Mouse (Mus musculus) liver, adult 2 months (tissue): ENCODE data around the gene Cmc4. TPM values are rescaled to one million over a fixed set of nuclear protein-coding genes. Genes with fewer than 3 reads are reported as not detected.

Source experiments
- DNase-seq: peaks from one replicate; pipeline ENCODE4 v3.0.0-alpha.2; 2011; ENCODE audit warnings: low read depth, low spot score; ENCODE audit errors: extremely low read depth
- H3K27ac ChIP-seq: fragments of 200-500 bp; replicated peaks from 2 replicates; pipeline ENCODE4 v1.5.1; 2012; ENCODE audit warnings: low read depth, mild to moderate bottlenecking, control low read depth, inconsistent platforms, low read length; ENCODE audit not compliant: insufficient read depth
- H3K27me3 ChIP-seq: fragments of 200-500 bp; 2 replicates; pipeline ENCODE4 v1.6.1; 2012; ENCODE audit warnings: mild to moderate bottlenecking, moderate library complexity, low read length, inconsistent platforms; ENCODE audit not compliant: control insufficient read depth, insufficient read depth
- H3K36me3 ChIP-seq: fragments of 200-500 bp; 2 replicates; pipeline ENCODE4 v1.6.1; 2012; ENCODE audit warnings: low read length, inconsistent platforms; ENCODE audit not compliant: control insufficient read depth, insufficient read depth
- H3K4me1 ChIP-seq: fragments of 200-500 bp; 2 replicates; pipeline ENCODE4 v1.6.1; 2011; ENCODE audit warnings: low read length; ENCODE audit not compliant: control insufficient read depth, insufficient read depth
- H3K4me3 ChIP-seq: fragments of 200-500 bp; 2 replicates; pipeline ENCODE4 v1.5.1; 2011; ENCODE audit warnings: low read depth, mild to moderate bottlenecking, control low read depth, low read length, moderate library complexity; ENCODE audit not compliant: insufficient read depth
- H3K79me2 ChIP-seq: fragments of 200-500 bp; 2 replicates; pipeline ENCODE4 v1.6.1; 2012; ENCODE audit warnings: inconsistent platforms, mild to moderate bottlenecking, low read length, moderate library complexity; ENCODE audit not compliant: control insufficient read depth, insufficient read depth
- H3K9ac ChIP-seq: fragments of 200-500 bp; 2 replicates; pipeline ENCODE4 v1.6.1; 2012; ENCODE audit warnings: low read depth, mild to moderate bottlenecking, control low read depth, inconsistent platforms, low read length
- CTCF ChIP-seq: fragments of 200-500 bp; IDR thresholded peaks from 2 replicates; pipeline ENCODE4 v1.5.1; 2011; ENCODE audit warnings: low read depth, low read length, control low read depth
- POLR2A ChIP-seq: fragments of 200-500 bp; IDR thresholded peaks from 2 replicates; pipeline ENCODE4 v1.6.1; 2011; ENCODE audit warnings: low read length, control low read depth; ENCODE audit not compliant: insufficient read depth; ENCODE audit errors: extremely low read depth
- WGBS: fragments of 180-500 bp; shearing (Covaris S2); methylation state at CpG from one replicate; pipeline ENCODE4 v1.1.7; 2018; 5-methylcytosine and 5-hydroxymethylcytosine counted together
- polyA plus RNA-seq: library from polyadenylated mRNA; depleted of rRNA; stranded (reverse); fragments of >200 nt; gene quantifications from 2 replicates; pipeline ENCODE4 v1.2.3, GENCODE M21; 2012; rRNA removed
- total RNA-seq: library from RNA; depleted of rRNA; stranded (reverse); fragments of >200 nt; gene quantifications from 2 replicates; pipeline ENCODE4 v1.2.3, GENCODE M21; 2014; rRNA removed

Cmc4 gene
- total RNA-seq (4.6 and 5.0 TPM in 2 replicates), polyA plus RNA-seq (2.2 and 2.9 TPM in 2 replicates)

GRCm38 (mm10) chrX:75415936-75416785, at the start of gene Cmc4, which contains the start of the genes Mtcp1 and Brcc3:
TSS of gene Cmc4 (minus strand) at chrX:75416584.
TSS of gene Mtcp1 (minus strand) at chrX:75416588.
TSS of gene Brcc3 (plus strand) at chrX:75416628.
- H3K27ac ChIP-seq: peak within 1 kb of the TSS; percentile 75
- peak within 1 kb of the TSS; percentile 84 for H3K4me3 ChIP-seq
- H3K4me1 ChIP-seq: no peaks in the 10 kb centered on the region; the same call in 1 of the 2 replicates
- no peaks in the 10 kb centered on the region; the same call in 1 of the 2 replicates for H3K79me2 ChIP-seq
- peak; percentile 85 for TF ChIP-seq POLR2A
- no peak for TF ChIP-seq CTCF
- H3K36me3 ChIP-seq: no peaks in the 10 kb centered on the region
- DNase-seq: peak; percentile 87
- H3K9ac ChIP-seq: peak within 1 kb of the TSS; percentile 73
- under 1% methylated on average over 52 of the region's 52 CpGs for WGBS
- no peaks in the 10 kb centered on the region for H3K27me3 ChIP-seq

DNA sequence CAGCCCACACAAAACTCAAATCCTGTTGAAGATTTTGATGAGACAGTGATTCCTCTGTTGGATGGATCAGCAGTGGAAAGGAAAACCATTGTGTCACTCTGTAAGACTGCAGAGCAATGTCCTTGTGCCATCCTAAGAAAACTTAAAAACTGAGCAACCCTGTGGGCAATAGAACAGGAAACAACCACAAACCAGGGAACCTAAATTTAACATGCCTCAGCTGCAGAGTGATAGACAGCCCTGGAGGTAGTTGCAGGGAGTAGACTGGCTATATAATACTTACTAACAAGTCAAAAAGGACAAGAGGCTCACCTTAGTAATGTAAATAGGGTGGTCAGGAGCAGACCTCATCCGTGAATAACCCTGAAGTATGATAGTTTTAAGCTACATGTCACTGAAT, 38.2 kb upstream of the Cmc4 start:
- H3K9ac ChIP-seq: no peak overlapping the region
- H3K4me1 ChIP-seq: no peaks in the 10 kb centered on the region
- peaks cover 8% of the 10 kb centered on the region for H3K36me3 ChIP-seq
- no peaks in the 10 kb centered on the region for H3K27me3 ChIP-seq
- TF ChIP-seq POLR2A (no peak), CTCF (no peak)
- no peak overlapping the region for H3K27ac ChIP-seq
- H3K79me2 ChIP-seq: no peaks in the 10 kb centered on the region
- DNase-seq: no peak
- no peak overlapping the region for H3K4me3 ChIP-seq
- WGBS: 100% methylated on average over 1 of the region's 1 CpGs

- Histone ChIP-seq H3K4me3 (no peak overlapping the region), H3K4me1 (no peaks in the 10 kb centered on the region; the same call in 1 of the 2 replicates), H3K79me2 (no peaks in the 10 kb centered on the region; the same call in 1 of the 2 replicates), H3K36me3 (peaks cover 2% of the 10 kb centered on the region), H3K27ac (no peak overlapping the region), H3K9ac (no peak overlapping the region), H3K27me3 (no peaks in the 10 kb centered on the region)
- TF ChIP-seq POLR2A (no peak), CTCF (no peak)
- peak; percentile 30 for DNase-seq
- 97% methylated on average over 1 of the region's 1 CpGs for WGBS
Observed at GRCm38 (mm10) chrX:75409711-75410110, 6.7 kb downstream of the Cmc4 start.

- Histone ChIP-seq H3K9ac (no peak overlapping the region), H3K4me3 (no peak overlapping the region), H3K36me3 (peaks cover 2% of the 10 kb centered on the region), H3K27me3 (no peaks in the 10 kb centered on the region), H3K4me1 (no peaks in the 10 kb centered on the region; the same call in 1 of the 2 replicates), H3K27ac (no peak overlapping the region; the same call in 1 of the 2 replicates), H3K79me2 (no peaks in the 10 kb centered on the region)
- no peak for DNase-seq
- TF ChIP-seq POLR2A: no peak
- TF ChIP-seq CTCF: no peak
Observed at GRCm38 (mm10) chrX:75403350-75403749, 13.0 kb downstream of the Cmc4 start.

DNA sequence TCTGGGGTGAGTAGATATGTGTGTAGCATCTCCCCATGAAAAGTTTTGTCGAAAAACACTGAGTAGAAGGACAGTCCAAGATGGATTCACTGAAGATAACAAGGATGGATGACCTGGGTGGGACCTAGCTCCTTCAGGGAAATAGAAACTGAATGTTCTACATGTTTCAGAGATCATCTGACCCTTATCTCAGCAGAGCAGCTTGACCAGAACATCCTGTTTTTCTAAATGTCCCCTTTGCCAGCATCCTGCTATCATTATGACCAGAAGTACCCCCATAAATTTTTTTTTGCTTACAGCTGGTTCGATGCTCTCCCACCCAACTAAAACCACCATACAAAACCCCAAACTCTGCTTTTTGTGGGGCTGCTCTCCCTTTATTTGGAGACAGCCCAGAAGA, 13.7 kb downstream of the Cmc4 start:
- TF ChIP-seq POLR2A (no peak), CTCF (no peak)
- peak overlapping the region; percentile 48 for H3K27ac ChIP-seq
- no peak overlapping the region for H3K4me3 ChIP-seq
- H3K9ac ChIP-seq: no peak overlapping the region
- DNase-seq: peak; percentile 19
- H3K27me3 ChIP-seq: no peaks in the 10 kb centered on the region
- whole genome bisulfite sequencing: 86% methylated on average over 2 of the region's 2 CpGs
- no peaks in the 10 kb centered on the region for H3K79me2 ChIP-seq
- peaks cover 2% of the 10 kb centered on the region for H3K36me3 ChIP-seq
- H3K4me1 ChIP-seq: no peaks in the 10 kb centered on the region; the same call in 1 of the 2 replicates
